Comparison of ENCODE assay signal across 9 mouse cellular contexts in the genomic region with DNA sequence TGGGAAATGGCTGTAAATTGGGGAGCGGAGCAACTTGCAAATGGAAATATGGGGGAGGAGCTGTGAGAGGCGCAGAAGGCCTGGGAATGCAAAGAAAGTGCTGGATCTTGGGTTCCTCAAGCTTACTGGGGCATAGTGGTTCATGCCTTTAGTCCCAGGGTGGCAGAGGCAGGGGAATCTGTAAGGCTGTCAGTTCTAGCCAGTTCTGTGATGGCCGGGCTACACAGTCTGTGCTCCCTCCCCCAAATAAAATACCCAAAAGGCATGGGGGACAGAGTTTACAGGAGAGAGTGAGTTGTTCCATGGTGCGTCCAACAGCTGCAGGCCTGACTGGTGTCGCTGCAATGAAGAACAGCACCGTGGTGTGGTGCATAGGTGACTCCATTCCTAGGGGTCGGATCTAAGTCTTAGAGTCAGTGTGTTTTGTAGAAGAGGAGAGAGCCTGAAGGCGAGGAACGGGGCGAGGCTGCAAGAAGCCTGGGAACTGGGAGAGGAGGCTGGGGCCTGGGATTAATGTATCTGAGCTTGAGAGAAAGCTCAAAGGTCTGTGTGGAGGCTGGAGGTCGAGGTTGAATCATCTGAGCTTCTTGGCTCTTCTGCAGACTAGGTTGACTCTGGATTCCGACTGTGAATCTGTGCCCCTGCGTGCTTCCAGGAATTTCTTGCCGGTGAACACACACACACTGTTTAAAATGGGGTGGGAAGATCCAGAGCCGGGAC. TPM values are rescaled to one million over a fixed set of nuclear protein-coding genes. Genes with fewer than 3 reads are reported as not detected.
A peak's percentile ranks its signal among the peaks of the same experiment; 100 is the strongest.
DNase-seq lines count a peak whose midpoint lies in the region; ATAC-seq lines count a peak whose summit lies in the region.
"Had no signal": no experiment of that assay in that cellular context is flagged by ENCODE, and none has a peak within 500 bp of the region (broad histone marks: within the 10 kb centered on the region; RNA-seq: fewer than 3 reads in every experiment).

No protein-coding gene starts in this region.

- H3K27ac ChIP-seq in heart, embryonic 12.5 days (ENCODE audit: poor library complexity, severe bottlenecking): peak overlapping the region; percentile 95
- H3K27ac ChIP-seq in embryonic facial prominence, embryonic 10.5 days (replicated peaks): peak overlapping the region; percentile 88
- peak overlapping the region; percentile 93 for H3K27ac ChIP-seq in intestine, embryonic 14.5 days (ENCODE audit: low read depth)
- no peak overlapping the region for H3K27ac ChIP-seq in midbrain, embryonic 13.5 days

- DNase-seq in heart, adult 8-10 months (ENCODE audit: low spot score): no peak
- peak; percentile 34 for DNase-seq in embryonic facial prominence, embryonic 10.5 days (ENCODE audit: low spot score)
- no peak for DNase-seq in intestine, embryonic 14.5 days (ENCODE audit: low spot score)
- DNase-seq in layer of hippocampus, postnatal 10 days (ENCODE audit: low spot score in 2 of 2): no peak
- DNase-seq in adrenal gland, postnatal 14 days: no peak

- no peaks in the 10 kb centered on the region for H3K9me3 ChIP-seq in heart, embryonic 12.5 days (replicated peaks)
- no peaks in the 10 kb centered on the region for H3K9me3 ChIP-seq in embryonic facial prominence, embryonic 10.5 days
- no peaks in the 10 kb centered on the region for H3K9me3 ChIP-seq in intestine, embryonic 14.5 days (ENCODE audit: control insufficient read depth, low read length)
- H3K9me3 ChIP-seq in midbrain, embryonic 13.5 days: no peaks in the 10 kb centered on the region

- H3K27me3 ChIP-seq in heart, embryonic 12.5 days (replicated peaks): no peaks in the 10 kb centered on the region
- peaks cover 47% of the 10 kb centered on the region for H3K27me3 ChIP-seq in embryonic facial prominence, embryonic 10.5 days (replicated peaks; ENCODE audit: low read depth, poor library complexity, severe bottlenecking)
- no peaks in the 10 kb centered on the region for H3K27me3 ChIP-seq in intestine, embryonic 14.5 days (replicated peaks; ENCODE audit: control insufficient read depth, insufficient read depth, low read length)
- peaks cover 57% of the 10 kb centered on the region for H3K27me3 ChIP-seq in midbrain, embryonic 13.5 days
- H3K27me3 ChIP-seq: Patski had no signal

- peaks cover 84% of the 10 kb centered on the region for H3K4me1 ChIP-seq in heart, embryonic 12.5 days (replicated peaks)
- peaks cover 79% of the 10 kb centered on the region for H3K4me1 ChIP-seq in embryonic facial prominence, embryonic 10.5 days
- peaks cover 61% of the 10 kb centered on the region for H3K4me1 ChIP-seq in intestine, embryonic 14.5 days (replicated peaks; ENCODE audit: control insufficient read depth, insufficient read depth, low read length)
- peaks cover 47% of the 10 kb centered on the region for H3K4me1 ChIP-seq in midbrain, embryonic 13.5 days (replicated peaks)

- H3K9ac ChIP-seq in heart, embryonic 12.5 days: peak overlapping the region; percentile 97
- peak overlapping the region; percentile 82 for H3K9ac ChIP-seq in intestine, embryonic 14.5 days (ENCODE audit: low read length)
- peak overlapping the region; percentile 56 for H3K9ac ChIP-seq in midbrain, embryonic 13.5 days (replicated peaks)

- peak overlapping the region; percentile 71 for H3K4me2 ChIP-seq in heart, embryonic 12.5 days
- H3K4me2 ChIP-seq in intestine, embryonic 14.5 days (ENCODE audit: low read length): peak overlapping the region; percentile 68
- peak overlapping the region; percentile 71 for H3K4me2 ChIP-seq in midbrain, embryonic 13.5 days (replicated peaks)

- no peak for ATAC-seq in heart, embryonic 12.5 days (ENCODE audit: insufficient number of reproducible peaks, low FRiP score)
- no peak for ATAC-seq in intestine, embryonic 14.5 days (replicated peaks; ENCODE audit: low FRiP score, low TSS enrichment, low read depth)
- no peak for ATAC-seq in midbrain, embryonic 13.5 days
- ATAC-seq in cerebellum, adult (ENCODE audit: insufficient number of reproducible peaks, low FRiP score, low TSS enrichment): no peak

- WGBS in heart, embryonic 12.5 days: 19% methylated on average over 15 of the region's 15 CpGs
- 10% methylated on average over 15 of the region's 15 CpGs for WGBS in embryonic facial prominence, embryonic 10.5 days
- 22% methylated on average over 15 of the region's 15 CpGs for WGBS in intestine, embryonic 14.5 days
- 13% methylated on average over 15 of the region's 15 CpGs for WGBS in midbrain, embryonic 13.5 days

- peak overlapping the region; percentile 90 for H3K4me3 ChIP-seq in heart, embryonic 12.5 days
- peak overlapping the region; percentile 79 for H3K4me3 ChIP-seq in embryonic facial prominence, embryonic 10.5 days
- H3K4me3 ChIP-seq in intestine, embryonic 14.5 days (ENCODE audit: low read depth, low read length): peak overlapping the region; percentile 75
- peak overlapping the region; percentile 46 for H3K4me3 ChIP-seq in midbrain, embryonic 13.5 days (replicated peaks)

- no peaks in the 10 kb centered on the region for H3K36me3 ChIP-seq in heart, embryonic 12.5 days
- no peaks in the 10 kb centered on the region for H3K36me3 ChIP-seq in embryonic facial prominence, embryonic 10.5 days (replicated peaks)
- H3K36me3 ChIP-seq in intestine, embryonic 14.5 days (ENCODE audit: control insufficient read depth, insufficient read depth, low read length): no peaks in the 10 kb centered on the region
- H3K36me3 ChIP-seq in midbrain, embryonic 13.5 days: no peaks in the 10 kb centered on the region

RNA-seq across cellular contexts. Expression of a gene that starts 0.6 kb away (rescaled TPM):
- polyA plus RNA-seq in heart, embryonic 12.5 days (2016; fragmentation: Nextera tagmentation; extraction: Ambion mirVana): 26.0 and 27.1 TPM in 2 replicates
- total RNA-seq in heart, adult 8-10 months (2022): 100 to 1,000 TPM; 332 to 446 (median 375) TPM
- 9.3 and 10.0 TPM in 2 replicates for polyA plus RNA-seq in embryonic facial prominence, embryonic 10.5 days (2016; fragmentation: Nextera tagmentation; extraction: Ambion mirVana)
- polyA plus RNA-seq in intestine, embryonic 14.5 days (2014; fragmentation: Nextera tagmentation; extraction: Ambion mirVana): 21.6 and 22.2 TPM in 2 replicates
- polyA plus RNA-seq in midbrain, embryonic 13.5 days (2015; fragmentation: Nextera tagmentation; extraction: Ambion mirVana): 3.7 and 4.9 TPM in 2 replicates
- total RNA-seq in layer of hippocampus, postnatal 10 days (2021): 10 to 100 TPM; 17.2 to 18.5 TPM
- 157 and 186 TPM in 2 replicates for total RNA-seq in adrenal gland, postnatal 14 days (2021)

RNA-seq across cellular contexts. Expression of a gene that starts 21.7 kb away (rescaled TPM):
- polyA plus RNA-seq in heart, embryonic 12.5 days (2016; fragmentation: Nextera tagmentation; extraction: Ambion mirVana): 281 and 282 TPM in 2 replicates
- 100 to 1,000 TPM; 209 to 232 (median 227) TPM for total RNA-seq in heart, adult 8-10 months (2022)
- 550 and 554 TPM in 2 replicates for polyA plus RNA-seq in embryonic facial prominence, embryonic 10.5 days (2016; fragmentation: Nextera tagmentation; extraction: Ambion mirVana)
- polyA plus RNA-seq in intestine, embryonic 14.5 days (2014; fragmentation: Nextera tagmentation; extraction: Ambion mirVana): 501 and 531 TPM in 2 replicates
- 334 and 335 TPM in 2 replicates for polyA plus RNA-seq in midbrain, embryonic 13.5 days (2015; fragmentation: Nextera tagmentation; extraction: Ambion mirVana)
- 100 to 1,000 TPM; 283 to 287 TPM for total RNA-seq in layer of hippocampus, postnatal 10 days (2021)
- total RNA-seq in adrenal gland, postnatal 14 days (2021): 355 and 413 TPM in 2 replicates

RNA-seq across cellular contexts. Expression of a gene that starts 34.9 kb away (rescaled TPM):
- polyA plus RNA-seq in heart, embryonic 12.5 days (2016; fragmentation: Nextera tagmentation; extraction: Ambion mirVana): 17.1 and 19.4 TPM in 2 replicates
- 10 to 100 TPM in 1 of 4 experiments, 1 to 10 TPM in 3; 8.1 to 10.3 (median 8.6) TPM for total RNA-seq in heart, adult 8-10 months (2022)
- 45.2 and 47.8 TPM in 2 replicates for polyA plus RNA-seq in embryonic facial prominence, embryonic 10.5 days (2016; fragmentation: Nextera tagmentation; extraction: Ambion mirVana)
- polyA plus RNA-seq in intestine, embryonic 14.5 days (2014; fragmentation: Nextera tagmentation; extraction: Ambion mirVana): 33.3 and 33.5 TPM in 2 replicates
- polyA plus RNA-seq in midbrain, embryonic 13.5 days (2015; fragmentation: Nextera tagmentation; extraction: Ambion mirVana): 32.4 and 32.6 TPM in 2 replicates
- total RNA-seq in layer of hippocampus, postnatal 10 days (2021): 10 to 100 TPM; 15.6 to 16.2 TPM
- 20.2 and 21.7 TPM in 2 replicates for total RNA-seq in adrenal gland, postnatal 14 days (2021)

RNA-seq across cellular contexts. Expression of a gene that starts 46.8 kb away (rescaled TPM):
- polyA plus RNA-seq in heart, embryonic 12.5 days (2016; fragmentation: Nextera tagmentation; extraction: Ambion mirVana): 106 and 115 TPM in 2 replicates
- total RNA-seq in heart, adult 8-10 months (2022): 10 to 100 TPM; 28.2 to 33.7 (median 30.4) TPM
- 212 and 216 TPM in 2 replicates for polyA plus RNA-seq in embryonic facial prominence, embryonic 10.5 days (2016; fragmentation: Nextera tagmentation; extraction: Ambion mirVana)
- 40.3 and 40.7 TPM in 2 replicates for polyA plus RNA-seq in intestine, embryonic 14.5 days (2014; fragmentation: Nextera tagmentation; extraction: Ambion mirVana)
- 149 and 153 TPM in 2 replicates for polyA plus RNA-seq in midbrain, embryonic 13.5 days (2015; fragmentation: Nextera tagmentation; extraction: Ambion mirVana)
- 10 to 100 TPM; 60.6 to 67.9 TPM for total RNA-seq in layer of hippocampus, postnatal 10 days (2021)
- 93.1 and 105 TPM in 2 replicates for total RNA-seq in adrenal gland, postnatal 14 days (2021)

RNA-seq across cellular contexts. Expression of a gene that starts 59.2 kb away (rescaled TPM):
- polyA plus RNA-seq in heart, embryonic 12.5 days (2016; fragmentation: Nextera tagmentation; extraction: Ambion mirVana): 13.3 and 13.5 TPM in 2 replicates
- total RNA-seq in heart, adult 8-10 months (2022): 1 to 10 TPM; 7.2 to 9.1 (median 7.5) TPM
- 28.9 and 30.1 TPM in 2 replicates for polyA plus RNA-seq in embryonic facial prominence, embryonic 10.5 days (2016; fragmentation: Nextera tagmentation; extraction: Ambion mirVana)
- 16.8 and 18.4 TPM in 2 replicates for polyA plus RNA-seq in intestine, embryonic 14.5 days (2014; fragmentation: Nextera tagmentation; extraction: Ambion mirVana)
- polyA plus RNA-seq in midbrain, embryonic 13.5 days (2015; fragmentation: Nextera tagmentation; extraction: Ambion mirVana): 8.7 and 9.2 TPM in 2 replicates
- 10 to 100 TPM; 11.0 to 11.9 TPM for total RNA-seq in layer of hippocampus, postnatal 10 days (2021)
- 45.4 and 49.5 TPM in 2 replicates for total RNA-seq in adrenal gland, postnatal 14 days (2021)
